Mouse (Mus musculus) MN1 (cell line): Measurements from ENCODE around the gene Tomm20.
A peak's percentile ranks its signal among the peaks of the same experiment; 100 is the strongest.

Source experiments
- DNase-seq: peaks from one replicate; pipeline ENCODE4 v3.0.0-alpha.2; 2016; ENCODE audit warnings: low spot score

Gene Tomm20

DNA sequence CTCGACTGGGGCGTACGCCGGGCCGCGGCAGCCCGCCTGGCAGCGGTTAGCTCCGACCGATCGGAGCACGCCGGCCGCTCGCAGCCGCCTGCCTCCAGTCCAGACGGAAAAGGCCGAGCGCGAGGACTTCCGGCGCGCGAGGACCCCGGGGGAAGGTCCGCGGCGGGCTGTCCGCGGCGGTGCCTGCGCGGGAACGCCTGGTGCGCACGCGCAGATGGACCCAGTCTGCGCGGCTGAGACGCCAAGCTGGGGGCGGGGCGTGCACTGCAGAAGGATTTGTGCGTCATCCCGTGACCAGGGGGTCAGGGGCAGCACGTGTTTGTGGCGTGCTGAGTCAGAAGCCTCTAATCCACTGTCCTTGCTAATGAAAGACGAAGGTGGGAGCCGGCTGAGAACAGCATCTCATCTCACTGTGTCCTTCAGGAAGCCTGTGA is at the start of gene Tomm20:
Gene Tomm20, minus strand, starts transcription at position 115 of the 434 bp plus-strand sequence.
- DNase-seq = peak; percentile 100

DNA sequence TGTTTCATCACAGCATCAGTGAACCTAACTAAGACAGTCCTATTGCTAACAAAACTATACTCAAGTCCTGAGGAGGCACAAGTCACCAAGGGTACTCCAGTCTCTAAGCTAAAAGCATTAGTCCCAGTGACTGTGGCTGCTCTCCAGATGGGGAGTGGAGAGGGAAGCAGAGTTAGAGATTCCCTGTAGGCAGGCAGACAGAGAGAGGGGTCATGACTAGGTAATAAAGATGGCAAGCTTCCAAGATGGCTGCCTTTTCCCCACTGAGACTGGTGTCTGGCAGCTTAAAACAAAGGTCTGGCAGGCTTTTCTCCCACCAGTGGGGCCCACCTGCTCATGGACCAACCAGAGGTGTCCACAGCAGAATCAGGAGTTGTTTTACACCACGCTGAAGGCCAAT is 48.9 kb upstream of the Tomm20 start:
- no peak for DNase-seq

DNA sequence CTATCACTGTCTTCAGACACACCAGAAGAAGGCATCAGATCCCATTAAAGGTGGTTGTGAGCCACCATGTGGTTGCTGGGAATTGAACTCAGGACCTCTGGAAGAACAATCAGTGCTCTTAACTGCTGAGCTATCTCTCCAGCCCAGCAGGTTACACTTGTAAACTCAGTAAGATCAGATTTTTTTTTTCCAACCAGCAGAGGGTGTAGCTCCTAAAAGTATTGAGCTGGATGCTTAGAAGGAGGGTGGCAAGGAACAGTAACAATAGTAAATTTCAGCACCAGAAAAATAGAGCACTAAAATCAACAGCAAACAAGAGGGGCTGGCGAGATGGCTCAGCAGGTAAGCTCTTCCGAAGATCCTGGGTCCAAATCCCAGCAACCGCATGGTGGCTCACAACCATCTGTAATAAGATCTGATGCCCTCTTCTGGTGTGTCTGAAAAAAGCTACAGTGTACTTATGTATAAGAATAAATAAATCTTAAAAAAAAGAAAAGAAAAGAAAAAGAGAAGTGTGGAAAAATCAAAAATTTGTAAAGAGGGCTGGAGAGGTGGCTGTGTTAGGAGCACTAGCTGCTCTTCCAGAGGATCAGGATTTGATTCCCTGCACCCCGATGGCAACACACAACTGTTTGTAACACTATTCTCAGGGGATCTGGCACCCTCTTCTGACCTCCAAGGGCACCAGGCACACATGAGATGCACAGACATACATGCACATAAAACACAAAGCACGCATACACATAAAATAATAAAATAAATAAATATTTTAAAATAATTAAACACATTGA is 43.9 kb upstream of the Tomm20 start:
- peak; percentile 55 for DNase-seq

DNA sequence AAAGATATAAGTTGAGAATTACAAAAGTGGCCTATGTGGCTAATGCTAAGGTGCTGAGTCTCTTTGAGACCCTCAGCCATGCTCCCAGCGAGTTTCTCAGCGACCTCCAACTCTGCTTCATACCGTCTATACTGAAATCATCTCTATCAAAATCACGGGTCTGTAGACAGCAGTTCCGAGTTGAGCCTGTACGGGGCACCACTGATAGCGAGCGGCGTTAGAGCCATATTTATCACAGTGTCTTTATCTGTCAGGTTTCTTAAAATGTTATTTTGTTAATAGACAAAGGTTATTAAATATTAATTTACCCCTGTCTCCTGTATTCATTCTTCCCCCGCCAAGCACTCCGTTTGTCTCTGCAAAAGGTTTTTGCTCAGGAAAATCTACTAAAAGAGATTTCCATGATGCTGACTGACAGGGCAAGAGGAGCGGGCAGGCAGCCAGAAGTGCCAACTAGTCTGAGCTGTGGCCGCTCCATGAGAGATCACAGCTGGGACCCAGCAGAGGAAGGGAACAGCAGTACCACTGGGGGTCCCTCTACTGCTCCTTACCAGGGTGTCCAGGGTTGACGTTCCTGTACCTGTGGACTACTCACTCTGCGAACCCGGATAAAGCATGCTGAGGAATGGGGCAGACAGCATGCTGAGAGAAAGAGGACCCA is 42.8 kb upstream of the Tomm20 start:
- DNase-seq = no peak

DNA sequence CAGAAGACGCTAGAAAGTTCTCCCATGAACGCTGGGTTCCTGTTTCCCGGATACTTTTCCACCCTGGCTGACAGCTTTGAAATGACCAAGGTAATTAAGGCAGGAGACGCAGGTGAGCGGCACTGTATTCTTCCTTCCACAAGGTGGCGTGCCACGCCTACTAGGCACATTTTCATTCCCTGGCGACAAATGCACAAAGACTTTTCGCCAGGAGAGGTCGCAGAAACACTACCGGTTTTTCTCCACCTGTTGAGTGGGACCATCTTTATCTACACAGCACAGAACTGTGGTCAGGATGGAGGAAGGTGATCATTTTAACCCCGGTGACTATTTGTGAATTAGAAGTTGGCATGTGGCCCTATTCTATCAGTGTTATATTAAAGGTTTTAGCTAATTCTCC is 40.9 kb upstream of the Tomm20 start:
- DNase-seq = peak; percentile 94

DNA sequence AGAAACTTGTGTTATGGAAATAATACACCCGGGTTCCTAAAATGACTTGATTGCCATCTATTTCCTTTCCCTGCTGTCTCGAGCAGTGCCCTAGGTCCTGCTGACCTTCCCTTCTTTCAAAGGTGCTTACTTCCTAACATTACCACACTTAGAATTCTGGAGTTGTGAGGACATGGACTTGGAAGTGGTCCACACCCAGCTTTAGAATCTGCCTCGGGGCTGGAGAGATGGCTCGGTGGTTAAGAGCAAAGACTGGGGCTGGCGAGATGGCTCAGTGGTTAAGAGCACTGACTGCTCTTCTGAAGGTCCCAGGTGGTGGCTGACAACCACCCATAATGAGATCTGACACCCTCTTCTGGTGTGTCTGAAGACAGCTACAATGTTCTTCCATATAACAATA is 34.4 kb upstream of the Tomm20 start:
- no peak for DNase-seq

DNA sequence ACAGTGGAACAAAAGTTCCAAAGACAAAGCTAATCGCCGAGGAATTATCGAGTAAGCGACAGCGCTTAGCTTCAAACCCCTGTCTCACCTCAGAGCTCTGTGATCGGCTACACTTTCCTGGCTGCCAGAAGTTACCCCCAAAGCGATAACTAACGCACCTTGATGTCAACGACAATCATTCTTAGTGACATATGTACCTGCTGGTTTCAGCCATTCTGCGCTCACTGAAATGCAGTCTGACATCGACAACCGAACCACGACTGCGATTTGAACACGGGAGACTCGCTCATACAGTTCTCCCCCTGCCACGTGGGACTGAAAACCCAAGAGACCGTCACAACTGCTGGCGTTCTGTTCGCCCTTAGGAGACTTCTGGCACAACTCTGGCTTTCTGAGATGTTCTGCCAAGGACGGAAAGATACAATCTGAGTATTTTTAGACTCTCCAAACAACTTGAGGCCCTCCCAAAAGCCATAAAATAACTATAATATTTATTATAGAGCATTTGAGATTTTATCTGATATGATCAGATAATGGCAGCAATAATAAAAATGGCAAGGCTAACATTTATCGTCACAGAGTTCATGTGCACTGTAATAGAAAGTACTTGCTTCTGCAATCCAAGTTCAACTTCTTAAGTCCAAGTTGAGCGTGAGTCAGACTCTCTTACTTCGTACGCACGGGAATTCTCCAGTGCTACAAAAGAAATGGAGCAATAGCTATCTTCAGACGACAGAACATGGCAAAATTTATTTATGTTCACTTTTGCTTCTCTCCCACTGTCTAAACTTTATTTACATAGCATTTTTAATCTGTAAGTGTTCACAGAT is 33.7 kb upstream of the Tomm20 start:
- peak; percentile 44 for DNase-seq

DNA sequence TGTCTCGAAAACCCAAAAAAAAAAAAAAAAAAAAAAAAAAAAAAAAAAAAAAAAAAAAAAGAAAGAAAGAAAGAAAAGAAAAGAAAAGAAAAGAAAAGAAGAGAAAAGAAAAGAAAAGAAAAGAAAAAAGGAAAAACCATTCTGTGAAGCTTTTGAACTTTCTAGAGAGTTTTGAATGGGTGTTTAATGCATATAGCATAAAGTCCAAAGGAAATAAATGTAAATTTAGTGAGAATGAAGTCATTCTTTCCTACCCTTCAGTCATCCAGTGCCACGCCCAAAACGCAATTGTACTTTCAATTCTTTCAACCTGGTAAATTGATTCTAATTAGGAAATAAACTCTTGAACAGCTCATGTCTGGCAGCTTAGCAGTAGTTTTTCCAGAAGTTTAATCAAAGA is 32.9 kb upstream of the Tomm20 start:
- peak; percentile 28 for DNase-seq

DNA sequence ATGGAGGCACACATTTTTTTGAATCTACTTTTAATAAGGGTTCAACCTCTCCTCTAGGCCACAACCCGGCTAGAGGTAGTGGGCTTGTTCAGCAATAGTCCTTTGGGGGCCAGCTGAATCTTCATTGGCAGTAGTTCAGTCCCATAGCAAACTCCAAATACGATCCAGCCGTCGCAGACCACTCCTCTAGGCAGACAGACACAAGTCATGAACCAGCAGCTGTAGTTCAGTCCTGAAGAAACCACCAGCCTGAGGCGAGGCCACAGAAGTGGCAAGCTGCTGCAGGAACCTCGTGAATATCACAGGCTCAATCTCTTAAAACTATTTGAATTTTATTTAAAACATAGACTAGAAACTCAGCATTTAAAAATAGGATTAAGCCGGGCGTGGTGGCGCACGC is 32.4 kb upstream of the Tomm20 start:
- no peak for DNase-seq

DNA sequence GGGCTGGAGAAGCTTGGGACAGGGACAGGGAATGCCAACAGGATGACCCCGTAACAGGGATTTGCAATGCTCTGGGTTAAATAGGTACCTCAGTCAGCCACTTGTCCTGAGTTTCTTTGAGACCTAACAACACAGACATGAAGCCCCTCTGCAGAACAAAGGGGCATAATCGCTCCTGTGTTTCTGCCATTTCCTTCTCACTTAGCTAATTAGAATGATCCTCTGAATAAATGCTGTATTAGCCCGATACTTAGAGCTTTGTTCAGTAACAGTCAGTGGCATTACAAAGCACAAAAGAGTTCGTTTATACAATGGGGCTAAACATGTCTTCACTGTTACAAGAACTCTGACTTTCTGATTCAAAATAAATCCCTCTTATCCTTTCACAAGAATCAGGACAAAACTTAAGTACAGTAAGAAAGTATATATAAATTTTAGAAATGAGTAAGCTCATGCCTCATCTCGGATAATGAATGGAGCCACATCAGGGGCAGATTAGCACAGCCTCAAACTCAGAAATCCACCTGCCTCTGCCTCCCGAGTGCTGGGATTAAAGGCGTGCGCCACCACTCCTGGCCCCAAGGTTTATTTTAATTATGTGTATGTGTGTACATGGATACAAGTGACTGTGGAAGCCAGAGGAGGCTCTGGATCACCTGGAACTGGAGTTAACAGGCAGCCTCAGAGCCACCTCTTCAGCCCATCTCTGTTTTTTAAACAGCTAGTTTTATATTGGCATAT is 31.1 kb upstream of the Tomm20 start:
- DNase-seq = no peak

DNA sequence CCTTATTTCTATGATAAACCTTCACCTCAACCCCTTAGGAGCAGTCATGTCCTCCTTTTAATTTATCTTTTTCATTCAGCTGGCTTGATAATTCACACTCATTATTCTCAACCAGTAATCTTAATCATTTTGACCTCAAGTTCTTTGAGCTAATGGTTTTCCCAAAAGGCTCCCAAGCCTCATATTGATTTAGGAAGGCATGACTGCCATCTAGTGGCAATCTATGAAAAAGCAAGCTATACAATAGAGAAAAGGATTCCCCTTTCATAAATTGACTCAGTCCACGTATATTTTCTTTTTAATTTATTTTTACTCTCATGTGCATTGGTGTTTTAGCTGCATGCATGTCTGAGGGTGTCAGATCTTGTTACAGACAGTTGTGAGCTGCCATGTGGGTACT is 30.1 kb upstream of the Tomm20 start:
- peak; percentile 90 for DNase-seq

DNA sequence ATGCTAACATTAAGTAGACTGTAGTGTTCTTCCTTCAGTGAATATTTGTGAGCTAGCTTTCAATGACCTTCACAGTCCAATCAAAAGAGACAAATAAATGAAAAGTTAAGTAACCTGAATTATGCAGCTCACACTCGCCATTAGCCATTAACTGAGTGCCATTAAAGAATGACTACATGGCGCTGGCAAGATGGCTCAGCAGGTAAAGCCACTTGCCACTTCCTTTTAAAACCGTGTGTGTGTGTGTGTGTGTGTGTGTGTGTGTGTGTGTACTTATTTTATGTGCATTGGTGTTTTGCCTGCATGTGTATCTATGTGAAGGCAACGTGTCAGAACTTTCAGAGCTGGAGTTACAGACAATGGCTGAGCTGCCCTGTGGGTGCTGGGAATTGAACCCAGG is 28.9 kb upstream of the Tomm20 start:
- no peak for DNase-seq

DNA sequence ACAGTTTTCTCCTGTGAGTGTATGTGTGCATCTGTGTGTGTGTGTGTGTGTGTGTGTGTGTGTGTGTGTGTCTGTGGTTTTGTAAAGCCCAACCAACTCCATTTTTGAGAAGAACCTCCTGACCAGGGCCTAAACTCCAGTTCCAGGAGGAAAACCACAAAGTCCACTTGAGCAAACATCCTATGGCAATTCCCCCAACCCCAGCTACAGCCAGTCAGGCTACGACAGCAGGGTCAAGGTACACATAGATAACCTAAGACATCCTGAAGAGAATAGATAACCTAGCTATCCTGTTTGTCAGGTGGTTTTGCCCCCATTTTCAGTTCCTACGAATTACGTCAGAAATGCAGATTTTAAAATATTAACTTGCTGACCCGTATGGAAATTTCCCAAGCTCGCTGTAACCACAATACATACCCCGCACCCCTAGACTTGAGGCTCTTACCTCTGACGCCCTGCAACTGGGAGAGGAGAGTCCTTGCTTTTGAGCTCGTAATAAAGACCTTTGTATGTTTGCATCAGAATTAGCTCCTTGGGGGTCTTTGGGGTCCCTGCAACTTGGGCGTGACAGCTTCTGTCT is 28.1 kb upstream of the Tomm20 start:
- DNase-seq = no peak

DNA sequence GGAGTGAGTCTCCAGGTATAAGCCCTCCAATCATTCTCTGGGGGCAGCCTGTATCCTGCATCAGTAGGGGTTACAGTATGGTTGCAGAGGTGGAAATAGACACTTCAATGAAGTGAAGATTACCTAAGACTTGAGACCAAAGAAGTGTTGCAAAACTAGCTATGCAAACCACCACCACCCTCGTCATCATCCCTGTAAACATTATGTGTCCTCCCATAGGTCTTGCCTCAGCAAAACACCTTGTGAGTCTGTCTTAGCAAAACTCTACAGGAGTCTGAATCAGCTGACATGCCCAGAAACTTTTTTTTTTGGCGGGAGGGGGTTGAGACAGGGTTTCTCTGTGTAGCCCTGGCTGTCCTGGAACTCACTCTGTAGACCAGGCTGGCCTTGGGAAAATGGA is 27.0 kb upstream of the Tomm20 start:
- DNase-seq = no peak

DNA sequence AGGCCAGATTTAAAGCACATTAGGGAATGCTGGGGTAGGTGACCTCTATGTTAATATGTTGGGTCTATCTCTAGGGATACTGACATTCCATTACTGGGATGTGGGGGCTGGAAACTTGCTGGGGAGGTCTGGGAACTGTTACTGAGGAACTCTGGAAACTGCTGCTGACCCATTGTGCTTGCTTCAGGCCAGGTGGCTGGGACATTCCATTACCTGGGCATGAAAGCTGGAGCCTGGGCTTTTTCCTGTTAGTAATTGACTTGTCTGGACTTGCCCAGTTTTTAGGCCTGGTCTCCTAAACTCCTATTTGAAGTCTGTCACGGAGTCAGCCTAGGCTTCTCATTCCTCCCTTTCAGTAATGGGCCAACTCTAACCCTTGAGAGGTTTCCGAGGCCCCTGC is 26.5 kb upstream of the Tomm20 start:
- DNase-seq = no peak

DNA sequence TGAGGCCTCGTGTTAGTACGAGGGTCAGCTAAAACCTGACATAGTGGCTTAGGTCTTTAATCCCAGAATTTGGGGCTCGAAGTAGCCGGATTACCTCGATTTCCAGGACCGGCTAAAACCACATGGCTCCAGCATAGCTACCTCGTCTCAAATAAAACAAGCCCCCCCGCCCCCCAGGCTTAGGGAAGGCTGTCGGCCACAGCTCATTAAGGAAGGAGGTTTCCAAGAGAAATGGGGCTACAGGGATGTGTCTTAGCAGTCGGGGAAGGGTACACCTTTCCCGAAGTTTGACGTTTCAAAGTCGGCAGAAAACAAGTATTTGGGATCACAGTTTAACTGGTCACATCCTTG is 25.6 kb upstream of the Tomm20 start:
- DNase-seq = no peak

DNA sequence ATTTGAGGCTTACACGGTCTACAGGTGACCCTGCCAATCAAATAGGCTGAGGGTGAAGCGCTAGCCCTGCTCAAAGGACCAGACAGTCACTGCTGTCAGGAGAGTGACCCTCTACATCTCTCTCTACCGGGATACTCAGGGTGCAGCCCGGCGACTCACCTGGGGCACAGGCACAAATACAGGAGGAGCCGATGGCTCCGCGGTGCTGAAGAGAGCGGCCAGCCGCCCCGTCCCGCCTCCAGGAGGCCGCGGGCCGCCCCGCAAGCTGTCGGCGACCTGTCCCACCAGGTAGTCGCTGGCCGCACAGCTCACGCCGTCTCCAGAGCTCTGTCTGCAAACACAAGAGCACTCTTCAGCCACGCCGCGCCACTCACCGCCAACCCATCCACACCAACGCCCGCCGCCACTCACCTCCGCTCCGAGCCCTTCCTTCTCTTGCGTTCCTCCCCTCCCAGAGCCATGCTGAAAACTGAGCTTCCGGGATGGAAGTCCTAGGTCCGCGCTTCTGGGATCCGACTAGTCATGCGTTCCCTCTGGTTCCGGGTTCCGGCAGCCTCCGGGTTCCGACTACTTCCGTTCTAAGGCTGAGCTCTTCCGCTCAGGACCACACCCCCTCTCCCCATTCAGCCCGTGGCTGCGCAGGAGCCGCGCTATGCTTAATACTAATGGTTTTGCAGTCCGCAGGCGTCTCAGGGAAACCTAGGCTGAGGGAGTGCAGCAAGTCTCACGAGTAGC is 25.1 kb upstream of the Tomm20 start, which contains the start of gene Rbm34:
Gene Rbm34, minus strand, starts transcription at position 493 of the 735 bp plus-strand sequence.
- peak; percentile 99 for DNase-seq

DNA sequence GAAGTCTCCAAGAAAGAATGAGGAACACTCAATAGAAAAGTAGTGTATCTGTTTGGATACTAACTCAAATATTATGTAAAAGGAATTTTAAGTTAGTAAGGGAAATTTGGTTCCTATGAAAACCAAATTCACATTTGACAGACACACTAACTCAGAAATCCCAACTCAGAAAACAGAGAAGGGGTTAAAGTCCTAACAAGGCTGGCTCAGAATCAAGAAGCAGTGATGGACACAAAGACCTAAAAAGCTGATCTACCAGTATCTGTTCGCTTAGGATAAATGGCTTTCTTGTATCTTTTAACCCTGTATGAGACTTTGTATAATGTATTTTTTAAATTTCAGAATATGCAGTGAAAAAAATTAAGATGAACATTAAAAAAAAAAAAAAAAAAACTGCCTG is 23.9 kb upstream of the Tomm20 start:
- no peak for DNase-seq

DNA sequence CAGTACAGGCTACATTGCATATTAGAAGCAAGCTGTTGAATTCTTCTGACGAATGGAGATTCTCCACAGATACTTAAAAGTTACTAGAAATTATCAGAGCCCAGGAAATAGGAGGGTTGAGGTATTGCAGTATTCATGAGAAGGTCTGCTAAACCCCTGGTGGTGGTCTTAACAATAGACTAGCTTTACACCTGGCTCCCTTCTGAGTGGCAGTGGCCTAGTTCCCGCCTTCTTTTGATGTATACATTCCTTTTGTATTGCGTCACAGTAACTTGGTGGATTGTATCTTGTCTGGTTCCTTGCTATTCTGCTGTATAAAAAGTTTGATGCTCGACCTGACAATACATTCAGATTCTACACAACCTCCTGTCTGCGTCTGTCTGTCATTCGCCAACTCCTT is 22.5 kb upstream of the Tomm20 start:
- no peak for DNase-seq

DNA sequence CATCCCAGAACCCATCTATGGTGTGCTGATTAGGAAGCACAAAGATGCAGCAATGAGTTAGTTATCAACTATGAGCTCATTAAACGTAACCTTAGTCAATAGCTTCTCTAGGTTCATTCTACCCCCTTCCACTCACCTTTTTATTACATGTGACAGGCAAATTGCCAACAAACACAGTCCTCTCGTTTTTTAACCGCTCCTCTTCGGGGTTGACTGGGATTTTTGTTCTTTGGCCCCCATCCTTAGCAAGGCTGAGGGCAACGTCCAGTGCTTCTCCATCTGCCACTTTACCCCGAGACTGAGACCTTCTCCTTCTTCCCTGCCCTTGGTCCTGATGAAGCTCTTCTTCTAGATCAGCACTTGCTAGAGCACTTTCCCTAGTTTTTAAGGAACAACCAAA is 19.6 kb upstream of the Tomm20 start:
- DNase-seq = no peak

DNA sequence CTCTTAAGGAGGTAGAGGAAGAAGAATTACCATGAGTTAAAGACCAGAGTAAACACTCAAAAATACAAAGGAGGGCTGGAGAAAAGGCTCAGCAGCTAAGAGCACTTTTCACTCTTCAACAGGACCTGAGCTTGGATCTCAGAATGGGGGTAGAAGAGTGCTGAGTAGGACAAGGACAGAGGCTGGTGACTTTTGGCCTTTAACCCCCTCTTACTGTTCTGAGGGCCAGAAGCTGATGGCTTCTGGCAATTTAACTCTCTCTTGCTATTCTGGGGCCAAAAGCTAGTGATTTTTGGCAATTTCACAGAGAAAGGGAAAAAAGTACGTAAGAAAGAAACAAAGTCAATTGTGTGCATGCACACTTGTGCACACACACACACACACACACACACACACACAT is 17.2 kb upstream of the Tomm20 start:
- no peak for DNase-seq
